Mouse (Mus musculus): ENCODE measurements around the gene Foxo3. TPM values are rescaled to one million over a fixed set of nuclear protein-coding genes. Genes with fewer than 3 reads are reported as not detected.
A peak's percentile ranks its signal among the peaks of the same experiment; 100 is the strongest.

The Foxo3 gene
- polyA plus RNA-seq, 1 experiment from 2014 or later, result 17.9 TPM

GRCm38 (mm10) chr10:42274712-42275400 is 1.7 kb downstream of the Foxo3 start:
- Histone ChIP-seq H3K9ac (peak overlapping the region; percentile 99), H3K36me3 (peaks cover 49% of the 10 kb centered on the region), H3K4me1 (peaks cover 65% of the 10 kb centered on the region), H3K4me2 (peak overlapping the region; percentile 98), H3K9me3 (replicated peaks) (no peaks in the 10 kb centered on the region), H3K27ac (peak overlapping the region; percentile 98), H3K27me3 (replicated peaks) (no peaks in the 10 kb centered on the region; the same call in 1 of the 2 replicates), H3K4me3 (peak overlapping the region; percentile 98)
- under 1% methylated on average over 65 of the region's 65 CpGs for WGBS (ENCODE audit: insufficient replicate concordance)
- ATAC-seq, result no peak

GRCm38 (mm10) chr10:42273760-42274691 is 2.5 kb downstream of the Foxo3 start:
- Histone ChIP-seq H3K4me2 (peak overlapping the region; percentile 98), H3K27me3 (replicated peaks) (no peaks in the 10 kb centered on the region), H3K27ac (peak overlapping the region; percentile 98), H3K4me3 (peak overlapping the region; percentile 98), H3K9me3 (replicated peaks) (no peaks in the 10 kb centered on the region), H3K4me1 (peaks cover 67% of the 10 kb centered on the region), H3K36me3 (peaks cover 57% of the 10 kb centered on the region), H3K9ac (peak overlapping the region; percentile 99)
- ATAC-seq, result peak; percentile 62
- 4% methylated on average over 21 of the region's 21 CpGs for WGBS (ENCODE audit: insufficient replicate concordance)

GRCm38 (mm10) chr10:42273403-42273759 is 3.2 kb downstream of the Foxo3 start:
- Histone ChIP-seq H3K4me2 (peak overlapping the region; percentile 98), H3K36me3 (peaks cover 64% of the 10 kb centered on the region), H3K27me3 (replicated peaks) (no peaks in the 10 kb centered on the region), H3K9ac (peak overlapping the region; percentile 99), H3K9me3 (replicated peaks) (no peaks in the 10 kb centered on the region), H3K4me1 (peaks cover 68% of the 10 kb centered on the region), H3K27ac (peak overlapping the region; percentile 98), H3K4me3 (peak overlapping the region; percentile 98)
- 14% methylated on average over 6 of the region's 6 CpGs for WGBS (ENCODE audit: insufficient replicate concordance)
- ATAC-seq, result no peak

DNA sequence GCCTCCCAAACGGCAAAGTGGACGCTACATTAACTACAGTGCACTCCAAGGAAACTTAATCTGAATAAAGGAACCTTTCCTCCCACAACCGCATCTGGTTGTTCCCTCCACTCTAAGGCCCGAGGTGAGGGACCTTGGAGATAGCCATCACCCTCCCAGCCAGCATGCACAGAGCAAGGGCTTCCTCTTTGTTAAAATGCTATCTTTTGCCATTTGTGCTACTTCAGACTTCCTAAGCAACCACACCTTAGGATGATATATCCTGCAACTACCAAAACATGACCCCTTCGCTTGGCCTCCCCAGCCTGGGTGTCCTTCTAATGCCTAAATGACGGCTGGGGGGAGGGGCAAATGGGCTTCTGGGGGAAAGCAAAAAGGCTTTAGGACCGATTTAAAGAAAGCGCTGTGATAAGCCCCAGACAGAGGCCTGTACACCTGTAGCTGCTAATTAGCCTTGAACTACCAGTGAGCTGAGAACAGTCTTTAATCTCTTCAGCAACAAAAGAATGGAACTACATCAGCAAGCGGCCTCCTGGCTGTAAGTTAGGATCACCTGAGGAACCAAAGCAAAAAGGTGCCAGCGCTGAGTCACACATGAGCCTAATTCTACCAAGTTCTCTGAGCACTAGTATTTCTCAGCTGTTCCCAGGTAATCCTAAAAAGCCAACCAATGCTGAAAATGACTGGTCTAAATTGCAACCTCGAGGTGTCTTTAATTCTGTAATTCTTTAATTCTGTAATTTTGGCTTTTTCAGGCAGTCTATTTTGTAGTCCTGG is 4.9 kb downstream of the Foxo3 start:
- H3K4me2 ChIP-seq, result peak overlapping the region; percentile 98
- H3K4me3 ChIP-seq, result peak overlapping the region; percentile 98
- H3K4me1 ChIP-seq, result peaks cover 83% of the 10 kb centered on the region
- H3K27ac ChIP-seq, result peak overlapping the region; percentile 98
- WGBS (ENCODE audit: insufficient replicate concordance), result 26% methylated on average over 11 of the region's 11 CpGs
- no peak for ATAC-seq
- H3K9me3 ChIP-seq (replicated peaks), result peaks cover 8% of the 10 kb centered on the region; the same call in 1 of the 2 replicates
- peak overlapping the region; percentile 99 for H3K9ac ChIP-seq
- no peaks in the 10 kb centered on the region for H3K27me3 ChIP-seq (replicated peaks)
- peaks cover 81% of the 10 kb centered on the region for H3K36me3 ChIP-seq

GRCm38 (mm10) chr10:42270277-42271083 is 6.1 kb downstream of the Foxo3 start:
- H3K9ac ChIP-seq, result peak overlapping the region; percentile 99
- no peak for ATAC-seq
- H3K9me3 ChIP-seq (replicated peaks), result peaks cover 17% of the 10 kb centered on the region; the same call in 1 of the 2 replicates
- H3K36me3 ChIP-seq, result peaks cover 93% of the 10 kb centered on the region
- peak overlapping the region; percentile 98 for H3K4me3 ChIP-seq
- H3K4me1 ChIP-seq, result peaks cover 95% of the 10 kb centered on the region
- 22% methylated on average over 10 of the region's 10 CpGs for WGBS (ENCODE audit: insufficient replicate concordance)
- H3K27me3 ChIP-seq (replicated peaks), result no peaks in the 10 kb centered on the region
- H3K4me2 ChIP-seq, result peak overlapping the region; percentile 98
- peak overlapping the region; percentile 98 for H3K27ac ChIP-seq

DNA sequence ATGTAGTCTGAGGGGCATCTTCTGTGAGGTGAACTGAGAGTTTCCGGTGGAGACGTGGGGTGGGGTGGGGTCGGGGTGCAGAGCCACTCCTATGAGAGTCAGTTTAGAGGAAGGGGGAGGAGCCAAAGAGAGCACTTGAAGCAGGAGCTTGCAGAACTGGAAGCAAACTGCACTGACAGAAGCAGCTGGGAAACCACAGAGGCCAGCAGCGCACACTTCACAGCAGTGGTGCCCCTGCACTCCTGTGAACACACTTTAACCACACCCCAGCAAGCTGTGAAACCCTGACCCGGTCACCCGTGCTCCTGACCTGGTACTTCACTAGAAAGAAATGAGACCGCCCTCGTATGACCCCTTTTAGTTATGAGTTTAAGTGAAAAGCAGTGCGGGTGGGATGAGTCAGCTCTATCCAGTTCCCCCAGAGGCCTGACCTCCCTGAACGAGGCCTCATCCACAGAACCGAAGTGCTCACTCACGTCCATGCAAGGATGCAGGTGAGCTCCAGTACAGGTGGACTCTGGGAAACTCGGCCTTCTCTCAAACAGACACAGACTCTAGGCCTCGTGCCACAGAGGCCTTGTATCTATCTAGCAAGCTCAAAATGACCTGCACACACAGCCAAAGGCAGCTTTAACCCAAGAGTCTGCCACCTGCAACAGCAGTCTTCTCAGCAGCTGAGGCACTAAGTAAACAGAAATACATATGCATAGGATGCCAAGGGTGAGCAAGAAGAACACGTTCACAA is 7.1 kb downstream of the Foxo3 start:
- peaks cover 100% of the 10 kb centered on the region for H3K4me1 ChIP-seq
- ATAC-seq, result 0 out of 2 replicates have a peak, but pooled peaks have one; percentile 10
- WGBS (ENCODE audit: insufficient replicate concordance), result 30% methylated on average over 15 of the region's 15 CpGs
- peak overlapping the region; percentile 30 for H3K4me3 ChIP-seq
- peak overlapping the region; percentile 98 for H3K4me2 ChIP-seq
- peaks cover 17% of the 10 kb centered on the region; the same call in 1 of the 2 replicates for H3K9me3 ChIP-seq (replicated peaks)
- no peaks in the 10 kb centered on the region for H3K27me3 ChIP-seq (replicated peaks)
- H3K27ac ChIP-seq, result peak overlapping the region; percentile 98
- H3K9ac ChIP-seq, result peak overlapping the region; percentile 61
- H3K36me3 ChIP-seq, result peaks cover 93% of the 10 kb centered on the region

GRCm38 (mm10) chr10:42267811-42268545 is 8.6 kb downstream of the Foxo3 start:
- Histone ChIP-seq H3K4me1 (peaks cover 100% of the 10 kb centered on the region), H3K4me2 (peak overlapping the region; percentile 98), H3K4me3 (no peak overlapping the region), H3K27me3 (replicated peaks) (no peaks in the 10 kb centered on the region), H3K27ac (peak overlapping the region; percentile 98), H3K9ac (peak overlapping the region; percentile 61; the same call in 1 of the 2 replicates), H3K36me3 (peaks cover 94% of the 10 kb centered on the region), H3K9me3 (replicated peaks) (peaks cover 17% of the 10 kb centered on the region; the same call in 1 of the 2 replicates)
- ATAC-seq, result no peak
- WGBS (ENCODE audit: insufficient replicate concordance), result 81% methylated on average over 5 of the region's 5 CpGs

GRCm38 (mm10) chr10:42265021-42265689 is 11.4 kb downstream of the Foxo3 start:
- peaks cover 98% of the 10 kb centered on the region for H3K36me3 ChIP-seq
- peaks cover 17% of the 10 kb centered on the region; the same call in 1 of the 2 replicates for H3K9me3 ChIP-seq (replicated peaks)
- peak overlapping the region; percentile 68 for H3K4me2 ChIP-seq
- ATAC-seq, result peak; percentile 90
- H3K27ac ChIP-seq, result peak overlapping the region; percentile 98
- H3K9ac ChIP-seq, result peak overlapping the region; percentile 62
- 35% methylated on average over 11 of the region's 11 CpGs for WGBS (ENCODE audit: insufficient replicate concordance)
- no peaks in the 10 kb centered on the region for H3K27me3 ChIP-seq (replicated peaks)
- H3K4me1 ChIP-seq, result peaks cover 100% of the 10 kb centered on the region
- peak overlapping the region; percentile 30; the same call in 1 of the 2 replicates for H3K4me3 ChIP-seq

DNA sequence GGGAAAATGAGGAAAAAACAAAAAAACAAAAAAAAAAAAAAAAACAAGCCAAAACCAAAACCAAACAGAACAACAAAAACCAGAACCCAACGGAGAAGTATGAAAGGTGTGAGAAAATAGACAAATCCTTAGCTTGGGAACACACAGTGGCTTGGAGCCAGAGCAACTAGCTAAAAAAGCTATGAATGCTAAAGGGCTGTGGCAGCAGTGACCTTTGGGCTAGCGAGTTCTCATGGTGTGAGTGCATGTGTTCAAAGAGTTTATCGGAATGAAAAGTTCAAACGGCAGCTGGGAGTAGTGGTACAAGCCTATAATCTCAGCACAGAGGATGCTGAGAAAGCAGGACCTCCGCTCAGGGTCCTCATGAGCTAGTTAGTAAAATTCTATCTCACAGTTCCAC is 12.4 kb downstream of the Foxo3 start:
- peak overlapping the region; percentile 68 for H3K4me2 ChIP-seq
- peaks cover 100% of the 10 kb centered on the region for H3K4me1 ChIP-seq
- peak overlapping the region; percentile 53 for H3K9ac ChIP-seq
- H3K4me3 ChIP-seq, result no peak overlapping the region
- H3K36me3 ChIP-seq, result peaks cover 99% of the 10 kb centered on the region
- 79% methylated on average over 5 of the region's 5 CpGs for WGBS (ENCODE audit: insufficient replicate concordance)
- no peak for ATAC-seq
- peak overlapping the region; percentile 98 for H3K27ac ChIP-seq
- peaks cover 17% of the 10 kb centered on the region; the same call in 1 of the 2 replicates for H3K9me3 ChIP-seq (replicated peaks)
- H3K27me3 ChIP-seq (replicated peaks), result no peaks in the 10 kb centered on the region
